9 mouse cellular contexts compared by ENCODE assay signal in genomic region chr19:47795009-47795728, GRCm38 (mm10). TPM values are rescaled to one million over a fixed set of nuclear protein-coding genes. Genes with fewer than 3 reads are reported as not detected.
A peak's percentile ranks its signal among the peaks of the same experiment; 100 is the strongest.
DNase-seq lines count a peak whose midpoint lies in the region; TF ChIP-seq lines count a peak whose summit lies in the region.
"Had no signal": no experiment of that assay in that cellular context is flagged by ENCODE, and none has a peak within 500 bp of the region (broad histone marks: within the 10 kb centered on the region; RNA-seq: fewer than 3 reads in every experiment).

No protein-coding gene starts in this region.

- WGBS in lung, adult 2 months: 50% methylated on average over 15 of the region's 15 CpGs

- TF ChIP-seq POLR2A in lung, adult 2 months (IDR thresholded peaks at IDR 0.05; ENCODE audit: borderline replicate concordance, extremely low read depth, low read depth, low read length): no peak

- H3K4me3 ChIP-seq in lung, adult 2 months (replicated peaks; ENCODE audit: extremely low read depth, low read depth, low read length): no peak overlapping the region
- H3K4me3 ChIP-seq: limb, embryonic 12.5 days had no signal

- peak; percentile 73 for TF ChIP-seq CTCF in lung, adult 2 months (IDR thresholded peaks at IDR 0.05; ENCODE audit: insufficient read depth, low read length)

- peak; percentile 79 for DNase-seq in 416B (ENCODE audit: low read depth)
- DNase-seq in ES-CJ7 (ENCODE audit: low read depth, low spot score): peak; percentile 94
- peak; percentile 36 for DNase-seq in cerebellum, adult 11-12 months
- DNase-seq in frontal cortex, postnatal 36 days (ENCODE audit: low spot score in 2 of 2): peak; percentile 73 to 87
- peak; percentile 74 to 81 for DNase-seq in kidney, postnatal 4 days
- peak; percentile 72 for DNase-seq in lung, adult 2 months
- DNase-seq in right cerebral cortex, postnatal 14 days: peak; percentile 77
- peak; percentile 73 for DNase-seq in urinary bladder, postnatal 25 days (ENCODE audit: low spot score)

- 0 out of 2 replicates have a peak, but pooled peaks cover 2% of the 10 kb centered on the region for H3K4me1 ChIP-seq in lung, adult 2 months (ENCODE audit: control insufficient read depth, insufficient read depth, low read length)

RNA-seq across cellular contexts. Expression of gene Gsto1, which starts 59.6 kb away (rescaled TPM):
- polyA plus RNA-seq in lung, adult 2 months (2012; rRNA removed): 101 and 155 TPM in 2 replicates

Comparison
In these comparisons a context has a peak if more than half of its experiments do, and no peak if none do; other contexts are left out.
1. DNase-seq: peak in every context shown above with its lines; median percentile 94 in ES-CJ7; 80 in frontal cortex, postnatal 36 days; 79 in 416B; 78 in kidney, postnatal 4 days; 77 in right cerebral cortex, postnatal 14 days; 73 in urinary bladder, postnatal 25 days; 72 in lung, adult 2 months; 36 in cerebellum, adult 11-12 months.